Mouse (Mus musculus) hindbrain, embryonic 14.5 days (tissue): ENCODE data around the gene Slc39a13. TPM values are rescaled to one million over a fixed set of nuclear protein-coding genes. Genes with fewer than 3 reads are reported as not detected.
A peak's percentile ranks its signal among the peaks of the same experiment; 100 is the strongest.

Source experiments
- ATAC-seq: fragments of 200-750 bp; cut with Nextera tagmentation; 2 replicates; pipeline ENCODE4 v1.8.0; 2017; ENCODE audit warnings: moderate number of reproducible peaks, mild to moderate bottlenecking, moderate TSS enrichment, moderate library complexity; ENCODE audit not compliant: low FRiP score
- DNase-seq: peaks from one replicate; pipeline ENCODE4 v3.0.0-alpha.2; 2015; ENCODE audit warnings: low spot score
- H3K27ac ChIP-seq: fragments of 300-500 bp; sonication (generic); 2 replicates; pipeline ENCODE4 v1.5.1; 2014; ENCODE audit warnings: mild to moderate bottlenecking, moderate library complexity
- H3K27me3 ChIP-seq: fragments of 300-500 bp; sonication (generic); 2 replicates; pipeline ENCODE4 v1.6.1; 2014; ENCODE audit warnings: mild to moderate bottlenecking, low read length, mixed read lengths; ENCODE audit not compliant: control insufficient read depth, insufficient read depth
- H3K36me3 ChIP-seq: fragments of 300-500 bp; sonication (generic); replicated peaks from 2 replicates; pipeline ENCODE4 v1.6.1; 2014; ENCODE audit not compliant: control insufficient read depth, insufficient read depth
- H3K4me1 ChIP-seq: fragments of 300-500 bp; sonication (generic); replicated peaks from 2 replicates; pipeline ENCODE4 v1.6.1; 2014; ENCODE audit warnings: antibody characterized with exemption, low read length, mixed read lengths; ENCODE audit not compliant: control insufficient read depth, insufficient read depth
- H3K4me2 ChIP-seq: fragments of 300-500 bp; sonication (generic); replicated peaks from 2 replicates; pipeline ENCODE4 v1.6.1; 2014; ENCODE audit warnings: mild to moderate bottlenecking, moderate library complexity
- H3K4me3 ChIP-seq: fragments of 300-500 bp; sonication (generic); replicated peaks from 2 replicates; pipeline ENCODE4 v1.5.1; 2014; ENCODE audit warnings: mild to moderate bottlenecking, low read length
- H3K9ac ChIP-seq: fragments of 300-500 bp; sonication (generic); 2 replicates; pipeline ENCODE4 v1.6.1; 2014
- H3K9me3 ChIP-seq: fragments of 300-500 bp; sonication (generic); 2 replicates; pipeline ENCODE4 v1.6.1; 2016; ENCODE audit warnings: low read length; ENCODE audit not compliant: control insufficient read depth
- WGBS: fragments of 180-500 bp; shearing (Covaris S2); extraction: QIAGEN DNeasy Blood & Tissue Kit; methylation state at CpG from one replicate; pipeline ENCODE4 v1.1.7; 2014; 5-methylcytosine and 5-hydroxymethylcytosine counted together
- polyA plus RNA-seq: library from polyadenylated mRNA; unstranded; fragments of >200 nt; fragmentation: Nextera tagmentation; extraction: Ambion mirVana; gene quantifications from 2 replicates; pipeline ENCODE4 v1.2.1, GENCODE M21; 2014

Slc39a13 gene
- polyA plus RNA-seq, 1 experiment from 2014 or later, result 27.6 TPM

GRCm38 (mm10) chr2:91061849-91062481 lies 8.3 kb downstream of the Slc39a13 start:
- 80% methylated on average over 6 of the region's 6 CpGs for WGBS
- peaks cover 92% of the 10 kb centered on the region for H3K36me3 ChIP-seq

DNA sequence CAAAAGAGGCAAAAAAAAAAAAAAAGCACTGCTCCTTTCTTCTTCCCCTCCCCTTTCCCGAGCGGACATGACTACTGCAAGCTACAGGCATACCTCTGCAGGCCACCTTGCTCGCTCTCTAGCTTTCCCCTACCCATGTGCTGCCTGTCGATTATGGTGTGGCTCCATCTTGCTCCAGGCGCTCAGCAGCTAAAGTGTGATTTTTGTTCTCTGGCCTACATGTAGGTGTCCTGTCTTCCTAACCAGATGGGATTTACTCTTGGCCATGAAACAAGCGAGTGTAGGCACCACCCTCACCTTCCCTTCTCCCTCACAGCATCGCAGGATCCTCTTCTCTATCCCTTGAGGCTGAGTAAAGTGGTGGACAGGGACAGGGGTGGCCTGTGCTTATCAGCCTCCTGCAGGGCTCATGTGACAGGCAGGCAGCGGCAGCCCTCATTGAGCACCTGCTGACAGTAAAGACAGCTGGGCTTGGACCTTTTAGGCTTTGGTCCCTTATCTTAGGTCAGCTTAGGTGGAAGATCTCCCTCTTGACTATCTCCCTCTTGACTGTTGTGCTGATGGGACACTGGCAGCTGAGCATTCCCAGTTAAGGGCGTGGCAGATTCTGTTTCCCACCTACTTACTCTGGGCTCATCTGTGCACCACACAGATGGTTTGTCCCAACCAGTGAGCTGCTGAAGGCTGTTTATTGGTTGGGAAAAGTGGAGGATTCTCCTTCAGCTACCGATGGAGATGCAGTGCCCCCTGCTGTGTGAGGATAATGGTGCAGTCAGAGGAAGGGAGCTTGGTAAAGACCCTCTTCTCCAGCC lies 9.5 kb downstream of the Slc39a13 start:
- Histone ChIP-seq H3K4me3 (no peak overlapping the region), H3K27me3 (no peaks in the 10 kb centered on the region), H3K4me2 (no peak overlapping the region), H3K9ac (no peak overlapping the region), H3K4me1 (no peaks in the 10 kb centered on the region), H3K36me3 (peaks cover 94% of the 10 kb centered on the region), H3K27ac (no peak overlapping the region), H3K9me3 (no peaks in the 10 kb centered on the region)
- 80% methylated on average over 10 of the region's 10 CpGs for WGBS
- DNase-seq (peak; percentile 69), ATAC-seq (no peak; the same call in 1 of the 2 replicates)

More at GRCm38 (mm10) chr2:91061849-91062481, 8.3 kb downstream of the Slc39a13 start:
- H3K9ac ChIP-seq, result no peak overlapping the region
- ATAC-seq (no peak), DNase-seq (no peak)
- H3K9me3 ChIP-seq, result no peaks in the 10 kb centered on the region
- H3K27ac ChIP-seq, result no peak overlapping the region
- no peaks in the 10 kb centered on the region for H3K27me3 ChIP-seq
- no peaks in the 10 kb centered on the region for H3K4me1 ChIP-seq
- H3K4me3 ChIP-seq, result no peak overlapping the region
- H3K4me2 ChIP-seq, result no peak overlapping the region

- DNase-seq (no peak), ATAC-seq (no peak)
- Histone ChIP-seq H3K27me3 (no peaks in the 10 kb centered on the region), H3K9ac (no peak overlapping the region), H3K4me1 (peaks cover 10% of the 10 kb centered on the region), H3K4me3 (no peak overlapping the region), H3K9me3 (no peaks in the 10 kb centered on the region), H3K4me2 (no peak overlapping the region), H3K36me3 (peaks cover 92% of the 10 kb centered on the region), H3K27ac (no peak overlapping the region)
- 96% methylated on average over 2 of the region's 2 CpGs for WGBS
Observed at GRCm38 (mm10) chr2:91059376-91059775, 10.8 kb downstream of the Slc39a13 start.

DNA sequence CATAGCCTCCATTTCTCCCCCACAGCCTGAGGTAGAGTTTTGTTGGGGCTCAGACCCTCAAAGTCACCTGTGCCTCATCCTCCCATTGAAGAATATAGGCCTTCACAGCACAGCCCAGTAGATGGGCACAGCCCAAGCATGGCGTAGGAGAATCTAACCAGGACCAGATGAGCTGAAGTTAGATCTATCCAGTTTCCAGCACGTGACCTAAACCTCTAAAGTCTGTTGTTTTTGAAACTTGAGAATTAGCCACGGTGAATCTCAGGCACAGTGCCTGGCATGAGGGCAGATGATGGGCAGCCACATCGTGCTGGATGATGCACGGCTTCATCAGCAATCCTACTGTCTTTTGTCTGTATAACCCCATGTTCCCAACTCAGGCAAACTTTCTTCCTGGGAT lies 11.8 kb downstream of the Slc39a13 start:
- Histone ChIP-seq H3K4me2 (no peak overlapping the region), H3K9ac (no peak overlapping the region), H3K27ac (no peak overlapping the region), H3K27me3 (no peaks in the 10 kb centered on the region), H3K4me3 (no peak overlapping the region), H3K9me3 (no peaks in the 10 kb centered on the region), H3K36me3 (peaks cover 82% of the 10 kb centered on the region), H3K4me1 (peaks cover 10% of the 10 kb centered on the region)
- 93% methylated on average over 5 of the region's 5 CpGs for WGBS
- ATAC-seq (no peak), DNase-seq (no peak)

- peak; percentile 99 for ATAC-seq
- H3K4me2 ChIP-seq, result peak within 1 kb of the TSS; percentile 96
Observed at GRCm38 (mm10) chr2:91053934-91054382, 16.3 kb downstream of the Slc39a13 start, which contains the start of gene Psmc3. Psmc3 (plus strand) TSS chr2:91054009.

GRCm38 (mm10) chr2:91053181-91053933 lies 16.9 kb downstream of the Slc39a13 start:
- H3K9me3 ChIP-seq, result no peaks in the 10 kb centered on the region
- 0% methylated on average over 6 of the region's 6 CpGs for WGBS
- H3K36me3 ChIP-seq, result peaks cover 32% of the 10 kb centered on the region
- peak overlapping the region; percentile 96 for H3K4me2 ChIP-seq
- DNase-seq (no peak), ATAC-seq (peak; percentile 63)
- H3K9ac ChIP-seq, result peak overlapping the region; percentile 88
- no peaks in the 10 kb centered on the region for H3K27me3 ChIP-seq
- H3K27ac ChIP-seq, result peak overlapping the region; percentile 51; the same call in 1 of the 2 replicates
- H3K4me3 ChIP-seq, result peak overlapping the region; percentile 87
- H3K4me1 ChIP-seq, result peaks cover 13% of the 10 kb centered on the region

More at GRCm38 (mm10) chr2:91053934-91054382, 16.3 kb downstream of the Slc39a13 start, which contains the start of gene Psmc3:
- peak within 1 kb of the TSS; percentile 87 for H3K4me3 ChIP-seq
- H3K27ac ChIP-seq, result peak within 1 kb of the TSS; percentile 96
- H3K4me1 ChIP-seq, result peaks cover 13% of the 10 kb centered on the region
- H3K36me3 ChIP-seq, result peaks cover 38% of the 10 kb centered on the region
- no peaks in the 10 kb centered on the region for H3K9me3 ChIP-seq
- no peaks in the 10 kb centered on the region for H3K27me3 ChIP-seq
- DNase-seq, result peak; percentile 93
- under 1% methylated on average over 40 of the region's 40 CpGs for WGBS
- H3K9ac ChIP-seq, result peak within 1 kb of the TSS; percentile 88

GRCm38 (mm10) chr2:91052752-91053151 lies 17.5 kb downstream of the Slc39a13 start:
- WGBS, result 63% methylated on average over 2 of the region's 2 CpGs
- H3K4me2 ChIP-seq, result peak overlapping the region; percentile 96

GRCm38 (mm10) chr2:91051917-91052316 lies 18.3 kb downstream of the Slc39a13 start:
- Histone ChIP-seq H3K9me3 (no peaks in the 10 kb centered on the region), H3K36me3 (peaks cover 18% of the 10 kb centered on the region), H3K27ac (no peak overlapping the region), H3K9ac (no peak overlapping the region), H3K4me2 (no peak overlapping the region), H3K4me3 (no peak overlapping the region), H3K27me3 (no peaks in the 10 kb centered on the region), H3K4me1 (peaks cover 13% of the 10 kb centered on the region)
- 80% methylated on average over 3 of the region's 3 CpGs for WGBS
- no peak for DNase-seq
- ATAC-seq, result no peak

More at GRCm38 (mm10) chr2:91052752-91053151, 17.5 kb downstream of the Slc39a13 start:
- H3K27ac ChIP-seq, result no peak overlapping the region
- peaks cover 13% of the 10 kb centered on the region for H3K4me1 ChIP-seq
- H3K27me3 ChIP-seq, result no peaks in the 10 kb centered on the region
- H3K36me3 ChIP-seq, result peaks cover 26% of the 10 kb centered on the region
- no peak for DNase-seq
- no peaks in the 10 kb centered on the region for H3K9me3 ChIP-seq
- no peak overlapping the region for H3K4me3 ChIP-seq
- no peak for ATAC-seq
- H3K9ac ChIP-seq, result no peak overlapping the region

- Histone ChIP-seq H3K4me2 (no peak overlapping the region), H3K9ac (no peak overlapping the region), H3K4me1 (no peaks in the 10 kb centered on the region), H3K4me3 (no peak overlapping the region), H3K27me3 (no peaks in the 10 kb centered on the region), H3K9me3 (no peaks in the 10 kb centered on the region), H3K36me3 (no peaks in the 10 kb centered on the region), H3K27ac (no peak overlapping the region)
- DNase-seq, result no peak
- no peak for ATAC-seq
- WGBS, result 81% methylated on average over 9 of the region's 9 CpGs
Observed at GRCm38 (mm10) chr2:91047359-91047758, 22.9 kb downstream of the Slc39a13 start.
